Mouse (Mus musculus): ENCODE data around the gene Klhl18.

GRCm38 (mm10) chr9:110407311-110408098, 69.0 kb downstream of the Klhl18 start:
- TF ChIP-seq CTCF (IDR thresholded peaks at IDR 0.05; ENCODE audit: borderline replicate concordance, insufficient read depth, low read length) (no peak), POLR2A (IDR thresholded peaks at IDR 0.05; ENCODE audit: low read depth, low read length) (no peak; the same call in 1 of the 2 replicates)

All from embryonic fibroblast, embryonic 13.5 days (primary cell).